Mouse (Mus musculus): ENCODE results near the gene Gpr27. TPM values are rescaled to one million over a fixed set of nuclear protein-coding genes. Genes with fewer than 3 reads are reported as not detected.

Gene Gpr27
- polyA plus RNA-seq, 1 experiment from 2014 or later, result 1.1 TPM

DNA sequence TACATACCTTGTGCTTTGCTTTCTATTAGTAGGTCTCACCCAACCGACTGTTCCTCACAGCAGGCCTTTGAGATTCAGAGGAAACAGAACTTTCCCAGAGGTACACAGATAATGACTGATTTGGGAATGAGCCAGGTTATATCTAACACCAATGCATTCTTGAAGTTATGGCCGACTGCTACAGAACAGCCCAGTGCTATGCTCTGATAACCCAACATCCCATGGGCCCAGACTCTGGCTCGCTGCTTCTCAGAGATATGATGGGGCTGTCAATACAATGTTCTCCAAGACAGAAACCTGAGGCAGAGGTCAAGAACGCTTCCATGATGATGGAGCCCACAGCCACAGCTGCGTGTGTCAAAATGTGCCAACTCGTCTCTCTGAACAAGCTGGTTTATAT lies 4.0 kb upstream of the Gpr27 start:
- Histone ChIP-seq H3K9me3 (replicated peaks) (no peaks in the 10 kb centered on the region; the same call in 1 of the 2 replicates), H3K27ac (no peak overlapping the region), H3K4me1 (peaks cover 20% of the 10 kb centered on the region), H3K36me3 (no peaks in the 10 kb centered on the region), H3K27me3 (ENCODE audit: low read depth, poor library complexity, severe bottlenecking) (peaks cover 46% of the 10 kb centered on the region), H3K4me3 (no peak overlapping the region)
- 91% methylated on average over 6 of the region's 6 CpGs for WGBS
- DNase-seq (ENCODE audit: low spot score), result no peak

DNA sequence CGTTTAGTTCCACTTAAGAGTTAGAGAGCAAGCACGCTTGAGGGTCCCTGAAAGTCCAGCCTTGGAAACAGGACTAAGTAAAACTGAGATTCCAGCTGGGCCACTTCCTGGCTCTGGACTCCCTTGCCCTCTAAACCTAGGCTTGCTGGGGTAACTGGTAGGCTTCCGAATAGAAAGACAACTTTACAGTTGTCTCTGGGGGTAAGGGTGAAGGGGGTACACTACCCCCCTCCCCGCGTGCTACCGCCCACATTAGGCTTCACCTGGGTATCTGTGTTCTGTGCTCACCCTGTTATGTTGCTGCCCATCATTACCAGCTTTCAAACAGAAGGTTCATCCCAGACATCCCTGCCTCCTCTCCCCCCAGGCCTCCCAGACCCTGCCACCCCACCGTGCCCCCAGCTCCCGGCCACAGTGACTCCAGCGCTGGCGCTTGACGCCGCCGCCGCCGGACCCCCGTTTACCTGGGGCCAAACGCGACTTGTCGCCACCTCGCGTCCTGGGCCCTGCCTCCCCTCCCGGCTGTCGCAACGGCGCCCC lies 743 bp upstream of the Gpr27 start:
- WGBS, result 7% methylated on average over 25 of the region's 25 CpGs
- Histone ChIP-seq H3K4me1 (peaks cover 22% of the 10 kb centered on the region), H3K27me3 (ENCODE audit: low read depth, poor library complexity, severe bottlenecking) (peaks cover 78% of the 10 kb centered on the region), H3K4me3 (peak overlapping the region; percentile 78), H3K27ac (peak overlapping the region; percentile 86), H3K36me3 (no peaks in the 10 kb centered on the region), H3K9me3 (replicated peaks) (no peaks in the 10 kb centered on the region)
- peak; percentile 33 for DNase-seq (ENCODE audit: low spot score)

DNA sequence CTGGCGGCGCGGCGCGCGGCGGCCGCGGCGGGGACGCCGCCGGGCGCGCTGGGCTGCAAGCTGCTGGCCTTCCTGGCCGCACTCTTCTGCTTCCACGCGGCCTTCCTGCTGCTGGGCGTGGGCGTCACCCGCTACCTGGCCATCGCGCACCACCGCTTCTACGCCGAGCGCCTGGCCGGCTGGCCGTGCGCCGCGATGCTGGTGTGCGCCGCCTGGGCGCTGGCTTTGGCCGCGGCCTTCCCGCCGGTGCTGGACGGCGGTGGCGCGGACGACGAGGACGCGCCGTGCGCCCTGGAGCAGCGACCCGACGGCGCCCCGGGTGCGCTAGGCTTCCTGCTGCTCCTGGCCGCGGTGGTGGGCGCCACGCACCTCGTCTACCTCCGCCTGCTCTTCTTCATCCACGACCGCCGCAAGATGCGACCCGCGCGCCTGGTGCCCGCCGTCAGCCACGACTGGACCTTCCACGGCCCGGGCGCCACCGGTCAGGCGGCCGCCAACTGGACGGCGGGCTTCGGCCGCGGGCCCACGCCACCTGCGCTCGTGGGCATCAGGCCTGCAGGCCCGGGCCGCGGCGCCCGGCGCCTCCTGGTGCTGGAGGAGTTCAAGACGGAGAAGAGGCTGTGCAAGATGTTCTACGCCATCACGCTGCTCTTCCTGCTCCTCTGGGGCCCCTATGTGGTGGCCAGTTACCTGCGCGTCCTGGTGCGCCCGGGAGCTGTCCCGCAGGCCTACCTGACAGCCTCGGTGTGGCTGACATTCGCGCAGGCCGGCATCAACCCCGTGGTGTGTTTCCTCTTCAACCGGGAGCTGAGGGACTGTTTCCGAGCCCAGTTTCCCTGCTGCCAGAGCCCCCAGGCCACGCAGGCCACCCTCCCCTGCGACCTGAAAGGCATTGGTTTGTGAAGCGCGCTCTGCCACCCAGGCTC lies 700 bp downstream of the Gpr27 start:
- Histone ChIP-seq H3K4me1 (peaks cover 22% of the 10 kb centered on the region), H3K27ac (peak overlapping the region; percentile 86), H3K27me3 (ENCODE audit: low read depth, poor library complexity, severe bottlenecking) (peaks cover 92% of the 10 kb centered on the region), H3K4me3 (peak overlapping the region; percentile 78), H3K9me3 (replicated peaks) (no peaks in the 10 kb centered on the region), H3K36me3 (no peaks in the 10 kb centered on the region)
- DNase-seq (ENCODE audit: low spot score), result peak; percentile 50
- WGBS, result 2% methylated on average over 107 of the region's 110 CpGs

DNA sequence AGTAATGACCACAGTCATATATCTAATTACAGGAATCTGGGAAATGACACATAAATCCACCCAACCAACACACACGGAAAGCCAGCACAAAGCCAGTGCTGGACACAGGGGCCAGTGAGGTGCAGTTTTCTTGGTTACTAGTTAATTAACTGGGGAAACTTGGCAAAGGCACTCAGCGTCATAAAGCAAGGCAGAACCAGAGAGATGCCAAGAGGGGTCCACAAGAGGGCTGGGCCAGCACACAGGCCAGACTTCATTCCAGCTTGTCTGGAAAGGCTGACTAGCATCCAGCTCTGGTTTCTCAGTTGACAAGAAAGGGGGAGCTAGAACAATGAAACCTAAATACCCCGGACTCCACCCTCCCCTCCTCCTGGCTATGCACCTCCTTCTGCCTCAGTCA lies 8.0 kb downstream of the Gpr27 start:
- Histone ChIP-seq H3K36me3 (no peaks in the 10 kb centered on the region), H3K27ac (no peak overlapping the region), H3K4me1 (peaks cover 7% of the 10 kb centered on the region; the same call in 1 of the 2 replicates), H3K4me3 (no peak overlapping the region), H3K27me3 (ENCODE audit: low read depth, poor library complexity, severe bottlenecking) (peaks cover 36% of the 10 kb centered on the region), H3K9me3 (replicated peaks) (no peaks in the 10 kb centered on the region)
- 70% methylated on average over 3 of the region's 3 CpGs for WGBS
- no peak for DNase-seq (ENCODE audit: low spot score)

DNA sequence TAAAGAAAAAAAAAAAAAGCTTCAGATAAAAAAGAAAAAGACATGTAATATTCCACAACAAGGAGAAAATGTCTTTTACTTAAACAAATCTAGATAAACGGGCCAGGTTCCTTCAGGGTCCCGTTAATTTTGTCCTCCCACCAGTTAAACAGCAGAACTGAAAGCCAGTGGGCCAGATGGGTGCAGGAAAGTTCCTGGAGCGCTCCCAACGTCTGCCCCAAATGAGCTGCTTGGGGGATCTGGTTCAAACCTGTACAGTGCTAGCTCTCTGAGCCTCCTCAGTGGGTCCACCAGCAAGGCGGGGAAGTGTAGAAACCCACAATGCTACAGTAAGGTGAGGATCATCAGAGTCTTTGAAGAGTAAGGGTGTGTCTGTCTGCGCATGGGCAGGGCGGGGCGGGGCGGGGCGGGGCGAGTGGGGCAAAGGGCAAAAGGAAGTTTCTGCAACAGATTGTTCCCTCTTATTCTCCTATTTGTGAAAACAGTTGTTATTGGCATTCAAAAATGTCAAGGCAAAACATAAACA lies 19.2 kb downstream of the Gpr27 start:
- H3K27ac ChIP-seq, result no peak overlapping the region
- WGBS, result 66% methylated on average over 11 of the region's 11 CpGs
- DNase-seq (ENCODE audit: low spot score), result no peak
- H3K27me3 ChIP-seq (ENCODE audit: low read depth, poor library complexity, severe bottlenecking), result peaks cover 35% of the 10 kb centered on the region
- H3K4me1 ChIP-seq, result no peaks in the 10 kb centered on the region
- H3K9me3 ChIP-seq (replicated peaks), result no peaks in the 10 kb centered on the region
- no peaks in the 10 kb centered on the region for H3K36me3 ChIP-seq
- H3K4me3 ChIP-seq, result no peak overlapping the region

DNA sequence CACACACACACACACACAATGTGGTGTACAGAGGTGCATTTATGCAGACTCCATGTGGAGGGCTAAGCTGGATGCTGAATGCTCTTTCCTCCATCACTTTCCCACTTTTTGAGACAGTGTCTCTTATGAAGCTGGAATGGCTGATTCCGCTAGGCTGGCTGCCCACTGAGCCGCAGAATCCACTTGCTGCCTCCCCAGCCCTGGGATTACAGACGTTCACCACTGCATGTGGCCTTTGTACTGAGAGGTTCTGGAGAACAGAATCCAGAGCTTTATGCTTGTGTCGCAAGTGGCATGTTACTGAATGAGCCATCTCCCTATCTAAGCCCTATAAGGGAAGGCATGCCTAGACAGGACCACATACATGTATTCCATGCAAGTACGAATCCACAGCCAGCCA lies 20.8 kb downstream of the Gpr27 start:
- DNase-seq (ENCODE audit: low spot score), result no peak
- no peak overlapping the region for H3K27ac ChIP-seq
- no peak overlapping the region for H3K4me3 ChIP-seq
- no peaks in the 10 kb centered on the region for H3K9me3 ChIP-seq (replicated peaks)
- H3K36me3 ChIP-seq, result no peaks in the 10 kb centered on the region
- 90% methylated on average over 5 of the region's 5 CpGs for WGBS
- H3K27me3 ChIP-seq (ENCODE audit: low read depth, poor library complexity, severe bottlenecking), result peaks cover 38% of the 10 kb centered on the region
- no peaks in the 10 kb centered on the region for H3K4me1 ChIP-seq

DNA sequence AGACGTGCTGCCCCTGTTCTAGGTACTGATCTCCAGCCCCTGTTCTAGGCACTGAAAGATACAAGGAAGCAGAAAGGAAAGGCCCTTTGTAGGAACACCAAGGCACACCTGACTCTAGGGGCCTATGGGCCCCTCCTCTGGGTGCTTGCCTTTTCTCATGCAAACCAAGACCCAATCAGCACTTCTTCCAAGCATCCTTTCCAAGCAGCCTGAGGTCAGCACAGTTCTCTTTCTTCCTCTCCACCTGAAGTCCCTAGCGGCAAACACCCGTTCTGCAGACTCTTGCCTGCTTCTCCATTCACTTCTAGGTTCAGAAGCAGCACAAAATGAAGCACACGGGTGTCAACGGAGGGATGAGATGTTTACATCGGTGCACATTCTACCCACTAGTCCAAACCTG lies 22.7 kb downstream of the Gpr27 start:
- H3K4me1 ChIP-seq, result no peaks in the 10 kb centered on the region
- no peak overlapping the region for H3K27ac ChIP-seq
- no peak overlapping the region for H3K4me3 ChIP-seq
- 60% methylated on average over 6 of the region's 6 CpGs for WGBS
- no peaks in the 10 kb centered on the region for H3K36me3 ChIP-seq
- no peak for DNase-seq (ENCODE audit: low spot score)
- no peaks in the 10 kb centered on the region for H3K9me3 ChIP-seq (replicated peaks)
- H3K27me3 ChIP-seq (ENCODE audit: low read depth, poor library complexity, severe bottlenecking), result peaks cover 33% of the 10 kb centered on the region

DNA sequence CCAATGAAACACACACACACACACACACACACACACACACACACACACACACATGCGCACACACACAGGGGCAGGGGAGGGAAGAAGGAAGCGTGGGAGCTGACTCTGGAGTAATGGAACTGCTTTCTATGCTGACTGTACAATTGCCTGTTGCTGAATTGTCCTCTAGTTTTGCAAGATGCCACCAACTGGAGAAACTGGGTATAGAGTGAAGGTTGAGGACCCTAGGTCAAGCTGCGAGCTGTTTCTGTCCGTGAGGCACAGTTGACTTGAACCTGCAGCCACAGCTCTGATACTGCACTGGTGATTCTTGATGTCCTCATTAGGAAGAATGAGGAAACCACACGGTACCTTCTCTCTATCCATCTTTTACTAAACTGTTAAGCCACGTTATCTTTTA lies 23.4 kb downstream of the Gpr27 start:
- Histone ChIP-seq H3K27ac (no peak overlapping the region), H3K36me3 (no peaks in the 10 kb centered on the region), H3K4me3 (no peak overlapping the region), H3K4me1 (no peaks in the 10 kb centered on the region), H3K9me3 (replicated peaks) (no peaks in the 10 kb centered on the region), H3K27me3 (ENCODE audit: low read depth, poor library complexity, severe bottlenecking) (peaks cover 34% of the 10 kb centered on the region)
- 67% methylated on average over 6 of the region's 6 CpGs for WGBS
- no peak for DNase-seq (ENCODE audit: low spot score)

DNA sequence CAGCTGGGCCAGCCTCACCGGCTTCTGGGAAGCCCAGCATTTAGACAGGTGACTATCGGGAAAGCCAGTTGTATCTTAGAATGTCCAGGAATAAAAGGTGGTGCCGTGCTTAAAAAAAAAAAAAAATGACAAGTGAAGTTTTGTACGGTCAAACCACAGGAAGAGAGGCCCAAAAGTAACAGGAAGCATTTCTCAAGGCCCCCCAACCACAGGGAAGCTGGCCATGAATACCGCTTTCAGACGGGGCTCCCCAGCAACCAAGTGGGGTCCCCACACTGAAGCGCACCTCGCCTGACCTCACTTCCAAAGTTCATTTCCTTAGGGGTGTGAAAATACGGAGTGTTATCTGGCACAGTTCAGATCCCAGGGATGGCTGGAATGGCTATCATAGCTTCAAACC lies 28.6 kb downstream of the Gpr27 start:
- WGBS, result 84% methylated on average over 9 of the region's 9 CpGs
- DNase-seq (ENCODE audit: low spot score), result no peak
- Histone ChIP-seq H3K9me3 (replicated peaks) (no peaks in the 10 kb centered on the region), H3K4me1 (peaks cover 6% of the 10 kb centered on the region), H3K27ac (no peak overlapping the region), H3K4me3 (no peak overlapping the region), H3K27me3 (ENCODE audit: low read depth, poor library complexity, severe bottlenecking) (peaks cover 45% of the 10 kb centered on the region), H3K36me3 (no peaks in the 10 kb centered on the region)

DNA sequence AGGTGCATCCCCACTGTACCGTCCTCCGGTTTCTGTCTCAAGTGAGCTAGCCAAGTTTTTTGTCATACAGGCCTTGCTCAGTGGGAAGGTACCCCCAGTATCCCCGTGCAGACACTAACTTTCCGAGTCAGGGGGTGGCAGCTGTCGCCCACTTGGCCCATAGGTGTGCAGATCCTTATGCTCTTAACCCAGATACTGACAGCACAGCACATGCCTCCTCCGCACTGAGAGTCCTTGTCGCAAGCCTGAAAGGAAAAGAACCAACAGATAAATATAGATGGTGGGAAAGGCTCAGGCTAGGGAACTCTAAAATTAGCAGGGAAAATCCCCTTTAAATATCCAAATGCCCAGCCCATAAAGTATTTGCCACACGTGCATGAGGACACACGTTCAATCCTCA lies 29.9 kb downstream of the Gpr27 start:
- Histone ChIP-seq H3K27ac (no peak overlapping the region), H3K9me3 (replicated peaks) (no peaks in the 10 kb centered on the region), H3K36me3 (no peaks in the 10 kb centered on the region), H3K4me3 (no peak overlapping the region), H3K4me1 (peaks cover 16% of the 10 kb centered on the region), H3K27me3 (ENCODE audit: low read depth, poor library complexity, severe bottlenecking) (peaks cover 56% of the 10 kb centered on the region)
- WGBS, result 85% methylated on average over 9 of the region's 9 CpGs
- DNase-seq (ENCODE audit: low spot score), result no peak

DNA sequence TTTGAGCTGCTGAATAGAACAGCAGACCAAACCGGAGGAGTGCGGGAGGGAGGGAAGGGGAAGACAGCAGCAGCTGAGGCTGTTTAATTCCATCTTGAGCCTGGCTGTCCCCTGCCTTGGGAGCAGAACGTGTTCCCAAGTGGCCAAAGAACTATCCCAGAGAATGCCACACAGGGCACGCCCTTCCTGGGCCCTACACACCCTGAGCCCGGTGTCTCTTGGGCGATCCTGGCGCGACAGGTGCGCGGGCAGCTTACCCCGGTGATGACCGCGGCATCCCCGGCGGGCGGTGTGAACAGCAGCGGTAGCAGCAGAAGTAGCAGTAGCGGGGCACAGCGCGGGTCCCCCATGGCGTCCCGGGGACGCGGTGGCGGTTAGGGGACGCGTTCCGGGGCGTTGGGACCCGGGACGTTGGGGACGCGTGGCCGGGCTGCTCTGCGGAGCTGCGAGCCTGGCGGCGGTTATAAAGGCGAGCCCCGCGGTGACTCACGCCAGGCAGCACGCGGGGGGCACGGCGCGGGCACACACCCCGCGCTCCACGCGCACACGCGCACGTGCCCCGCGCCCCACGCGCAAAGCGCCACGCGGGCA lies 33.6 kb downstream of the Gpr27 start, which contains the start of gene Prok2:
TSS of gene Prok2 (minus strand) at position 422 of the 591 bp plus-strand sequence.
- WGBS, result 0% methylated on average over 61 of the region's 61 CpGs
- Histone ChIP-seq H3K9me3 (replicated peaks) (no peaks in the 10 kb centered on the region), H3K27ac (peak within 1 kb of the TSS; percentile 62), H3K27me3 (ENCODE audit: low read depth, poor library complexity, severe bottlenecking) (peaks cover 84% of the 10 kb centered on the region), H3K4me3 (peak within 1 kb of the TSS; percentile 55), H3K4me1 (peaks cover 23% of the 10 kb centered on the region), H3K36me3 (no peaks in the 10 kb centered on the region)
- peak; percentile 67 for DNase-seq (ENCODE audit: low spot score)

DNA sequence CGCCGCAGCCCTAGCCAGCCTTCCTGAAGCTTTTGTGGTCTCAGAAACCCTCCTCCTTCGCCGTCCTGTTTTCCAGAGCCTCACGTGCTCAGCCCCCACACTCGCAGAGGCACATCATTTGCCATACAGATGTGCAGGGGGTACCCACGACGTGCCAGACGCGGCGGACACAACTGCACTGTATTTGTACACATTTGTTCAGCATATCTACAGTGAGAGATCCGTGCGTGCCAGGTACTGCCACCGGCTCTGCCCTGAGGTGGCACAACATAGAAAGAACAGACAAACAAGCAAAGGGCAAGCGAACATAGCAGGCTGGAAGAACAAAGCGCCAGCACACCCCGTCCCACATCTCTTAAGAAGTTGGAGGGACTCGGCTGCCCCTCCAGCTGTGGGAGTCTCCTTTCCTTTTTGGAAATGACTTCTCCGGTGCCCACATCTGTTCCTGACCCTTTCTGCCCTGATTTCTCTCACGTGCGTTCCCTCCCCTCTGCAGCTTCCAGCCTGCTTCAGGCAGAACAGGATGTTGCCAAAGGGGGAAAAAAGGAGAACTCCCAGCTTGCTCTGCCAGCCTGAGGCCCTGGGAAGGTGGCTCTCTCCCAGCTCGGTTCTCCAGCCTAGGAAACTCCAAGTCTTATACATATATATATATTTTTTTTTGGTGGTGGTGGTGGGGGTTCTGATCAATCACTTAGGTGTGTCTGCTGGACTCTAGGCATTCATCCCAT lies 34.3 kb downstream of the Gpr27 start:
- DNase-seq (ENCODE audit: low spot score), result peak; percentile 58
- no peaks in the 10 kb centered on the region for H3K36me3 ChIP-seq
- WGBS, result 2% methylated on average over 22 of the region's 22 CpGs
- peaks cover 78% of the 10 kb centered on the region for H3K27me3 ChIP-seq (ENCODE audit: low read depth, poor library complexity, severe bottlenecking)
- H3K4me1 ChIP-seq, result peaks cover 23% of the 10 kb centered on the region
- H3K27ac ChIP-seq, result peak overlapping the region; percentile 62
- no peaks in the 10 kb centered on the region for H3K9me3 ChIP-seq (replicated peaks)
- peak overlapping the region; percentile 55 for H3K4me3 ChIP-seq

All from limb, embryonic 10.5 days (tissue).